Mouse (Mus musculus): ENCODE data around the gene Kcmf1. TPM values are rescaled to one million over a fixed set of nuclear protein-coding genes. Genes with fewer than 3 reads are reported as not detected.
A peak's percentile ranks its signal among the peaks of the same experiment; 100 is the strongest.
"Not testable (repeated sequence)": the region's sequence is repeated elsewhere in the genome, so short reads cannot be mapped to it uniquely, and the experiment has no call there.

The Kcmf1 gene
- total and polyA plus RNA-seq, 2 experiments from 2014 or later, result 50.1 to 80.5 TPM

GRCm38 (mm10) chr6:72841986-72842502, 57.7 kb downstream of the Kcmf1 start:
- no peak overlapping the region for H3K9ac ChIP-seq
- no peaks in the 10 kb centered on the region for H3K9me3 ChIP-seq (ENCODE audit: low read length)
- no peak overlapping the region for H3K4me3 ChIP-seq (ENCODE audit: low read depth, low read length)
- H3K4me1 ChIP-seq (ENCODE audit: insufficient read depth), result no peaks in the 10 kb centered on the region
- H3K27me3 ChIP-seq (ENCODE audit: insufficient read depth, low read length), result no peaks in the 10 kb centered on the region
- whole genome bisulfite sequencing, result 93% methylated on average over 7 of the region's 7 CpGs
- ATAC-seq, result no peak
- no peak overlapping the region for H3K4me2 ChIP-seq (ENCODE audit: low read depth)
- H3K36me3 ChIP-seq (ENCODE audit: insufficient read depth), result peaks cover 41% of the 10 kb centered on the region
- no peak overlapping the region for H3K27ac ChIP-seq (ENCODE audit: low read depth, low read length)
- DNase-seq, result no peak
- TF ChIP-seq CTCF (IDR thresholded peaks at IDR 0.05; ENCODE audit: low read depth), result no peak

- H3K36me3 ChIP-seq (ENCODE audit: insufficient read depth), result peaks cover 32% of the 10 kb centered on the region
Measured at GRCm38 (mm10) chr6:72840867-72841780, 58.7 kb downstream of the Kcmf1 start.

GRCm38 (mm10) chr6:72837756-72838155, 62.0 kb downstream of the Kcmf1 start:
- no peak overlapping the region for H3K9ac ChIP-seq
- no peak for ATAC-seq
- TF ChIP-seq CTCF (IDR thresholded peaks at IDR 0.05; ENCODE audit: low read depth), result no peak

More at GRCm38 (mm10) chr6:72840867-72841780, 58.7 kb downstream of the Kcmf1 start:
- no peaks in the 10 kb centered on the region for H3K4me1 ChIP-seq (ENCODE audit: insufficient read depth)
- H3K9ac ChIP-seq, result no peak overlapping the region
- H3K27ac ChIP-seq (ENCODE audit: low read depth, low read length), result no peak overlapping the region
- H3K9me3 ChIP-seq (ENCODE audit: low read length), result no peaks in the 10 kb centered on the region
- no peak for DNase-seq
- 92% methylated on average over 13 of the region's 13 CpGs for WGBS
- no peak for TF ChIP-seq CTCF (IDR thresholded peaks at IDR 0.05; ENCODE audit: low read depth)
- H3K27me3 ChIP-seq (ENCODE audit: insufficient read depth, low read length), result no peaks in the 10 kb centered on the region
- H3K4me3 ChIP-seq (ENCODE audit: low read depth, low read length), result no peak overlapping the region
- no peak overlapping the region for H3K4me2 ChIP-seq (ENCODE audit: low read depth)
- no peak for ATAC-seq

GRCm38 (mm10) chr6:72834518-72834917, 65.3 kb downstream of the Kcmf1 start:
- Histone ChIP-seq H3K4me3 (ENCODE audit: low read depth, low read length) (no peak overlapping the region), H3K4me2 (ENCODE audit: low read depth) (no peak overlapping the region), H3K27me3 (ENCODE audit: insufficient read depth, low read length) (no peaks in the 10 kb centered on the region), H3K36me3 (ENCODE audit: insufficient read depth) (no peaks in the 10 kb centered on the region), H3K27ac (ENCODE audit: low read depth, low read length) (no peak overlapping the region), H3K9ac (no peak overlapping the region), H3K4me1 (ENCODE audit: insufficient read depth) (no peaks in the 10 kb centered on the region), H3K9me3 (ENCODE audit: low read length) (no peaks in the 10 kb centered on the region)
- ATAC-seq, result no peak
- no peak for DNase-seq
- 0 out of 2 replicates have a peak, but pooled peaks have one; percentile 10 for TF ChIP-seq CTCF (IDR thresholded peaks at IDR 0.05; ENCODE audit: low read depth)
- WGBS, result 40% methylated on average over 4 of the region's 4 CpGs

More at GRCm38 (mm10) chr6:72837756-72838155, 62.0 kb downstream of the Kcmf1 start:
- H3K9me3 ChIP-seq (ENCODE audit: low read length), result no peaks in the 10 kb centered on the region
- no peaks in the 10 kb centered on the region for H3K4me1 ChIP-seq (ENCODE audit: insufficient read depth)
- H3K27ac ChIP-seq (ENCODE audit: low read depth, low read length), result no peak overlapping the region
- no peaks in the 10 kb centered on the region for H3K27me3 ChIP-seq (ENCODE audit: insufficient read depth, low read length)
- peaks cover 14% of the 10 kb centered on the region; the same call in 1 of the 2 replicates for H3K36me3 ChIP-seq (ENCODE audit: insufficient read depth)
- WGBS, result 91% methylated on average over 4 of the region's 4 CpGs
- DNase-seq, result no peak
- H3K4me2 ChIP-seq (ENCODE audit: low read depth), result no peak overlapping the region
- no peak overlapping the region for H3K4me3 ChIP-seq (ENCODE audit: low read depth, low read length)

GRCm38 (mm10) chr6:72831858-72832257, 67.9 kb downstream of the Kcmf1 start:
- Histone ChIP-seq H3K9me3 (ENCODE audit: low read length) (no peaks in the 10 kb centered on the region), H3K4me1 (ENCODE audit: insufficient read depth) (no peaks in the 10 kb centered on the region), H3K4me3 (ENCODE audit: low read depth, low read length) (no peak overlapping the region), H3K9ac (no peak overlapping the region), H3K36me3 (ENCODE audit: insufficient read depth) (no peaks in the 10 kb centered on the region), H3K27me3 (ENCODE audit: insufficient read depth, low read length) (no peaks in the 10 kb centered on the region; the same call in 1 of the 2 replicates), H3K4me2 (ENCODE audit: low read depth) (no peak overlapping the region), H3K27ac (ENCODE audit: low read depth, low read length) (no peak overlapping the region)
- no peak for DNase-seq
- TF ChIP-seq CTCF (IDR thresholded peaks at IDR 0.05; ENCODE audit: low read depth), result no peak
- ATAC-seq, result no peak
- WGBS, result 61% methylated on average over 3 of the region's 3 CpGs

GRCm38 (mm10) chr6:72831276-72831675, 68.5 kb downstream of the Kcmf1 start:
- ATAC-seq (0 out of 2 replicates have a peak, but pooled peaks have one; percentile 47), DNase-seq (peak; percentile 71)
- H3K4me3 ChIP-seq (ENCODE audit: low read depth, low read length), result no peak overlapping the region
- no peaks in the 10 kb centered on the region; the same call in 1 of the 2 replicates for H3K27me3 ChIP-seq (ENCODE audit: insufficient read depth, low read length)
- H3K4me1 ChIP-seq (ENCODE audit: insufficient read depth), result no peaks in the 10 kb centered on the region
- 28% methylated on average over 3 of the region's 3 CpGs for WGBS
- no peak overlapping the region for H3K4me2 ChIP-seq (ENCODE audit: low read depth)
- no peaks in the 10 kb centered on the region for H3K36me3 ChIP-seq (ENCODE audit: insufficient read depth)
- TF ChIP-seq CTCF (IDR thresholded peaks at IDR 0.05; ENCODE audit: low read depth), result peak; percentile 80
- H3K9me3 ChIP-seq (ENCODE audit: low read length), result no peaks in the 10 kb centered on the region
- no peak overlapping the region for H3K27ac ChIP-seq (ENCODE audit: low read depth, low read length)
- no peak overlapping the region for H3K9ac ChIP-seq

GRCm38 (mm10) chr6:72828857-72829256, 70.9 kb downstream of the Kcmf1 start:
- no peak overlapping the region for H3K27ac ChIP-seq (ENCODE audit: low read depth, low read length)
- H3K4me1 ChIP-seq (ENCODE audit: insufficient read depth), result peaks cover 8% of the 10 kb centered on the region; the same call in 1 of the 2 replicates
- no peak overlapping the region for H3K4me3 ChIP-seq (ENCODE audit: low read depth, low read length)
- H3K27me3 ChIP-seq (ENCODE audit: insufficient read depth, low read length), result no peaks in the 10 kb centered on the region; the same call in 1 of the 2 replicates
- H3K9ac ChIP-seq, result no peak overlapping the region
- no peaks in the 10 kb centered on the region for H3K36me3 ChIP-seq (ENCODE audit: insufficient read depth)
- DNase-seq (no peak), ATAC-seq (no peak)
- no peaks in the 10 kb centered on the region for H3K9me3 ChIP-seq (ENCODE audit: low read length)
- 67% methylated on average over 3 of the region's 3 CpGs for WGBS
- H3K4me2 ChIP-seq (ENCODE audit: low read depth), result no peak overlapping the region
- TF ChIP-seq CTCF (IDR thresholded peaks at IDR 0.05; ENCODE audit: low read depth), result peak; percentile 41

GRCm38 (mm10) chr6:72828037-72828436, 71.7 kb downstream of the Kcmf1 start:
- H3K27me3 ChIP-seq (ENCODE audit: insufficient read depth, low read length); H3K36me3 ChIP-seq (ENCODE audit: insufficient read depth); DNase-seq; H3K4me3 ChIP-seq (ENCODE audit: low read depth, low read length); ATAC-seq; H3K4me1 ChIP-seq (ENCODE audit: insufficient read depth); H3K27ac ChIP-seq (ENCODE audit: low read depth, low read length); H3K9me3 ChIP-seq (ENCODE audit: low read length); H3K4me2 ChIP-seq (ENCODE audit: low read depth); H3K9ac ChIP-seq: not testable (repeated sequence)
- 10% methylated on average over 6 of the region's 9 CpGs for WGBS

All from forebrain, postnatal 0 days (tissue).